Mouse (Mus musculus): ENCODE results near the gene Impg1.

Impg1 gene

GRCm38 (mm10) chr9:80465381-80465780, at the start of gene Impg1:
Gene Impg1, minus strand, starts transcription at chr9:80465481.
- no peak for DNase-seq (ENCODE audit: low spot score in 2 of 2)

- no peak for DNase-seq (ENCODE audit: low spot score in 2 of 2)
These were observed 44.3 kb upstream of the Impg1 start for GRCm38 (mm10) chr9:80509464-80510153.

- no peak for DNase-seq (ENCODE audit: low spot score in 2 of 2)
These were observed 39.3 kb upstream of the Impg1 start for GRCm38 (mm10) chr9:80504496-80505012.

- DNase-seq (ENCODE audit: low spot score in 2 of 2), result no peak
These were observed 26.3 kb upstream of the Impg1 start for GRCm38 (mm10) chr9:80491591-80491990.

GRCm38 (mm10) chr9:80460420-80460819, 4.9 kb downstream of the Impg1 start:
- DNase-seq (ENCODE audit: low spot score in 2 of 2), result no peak

GRCm38 (mm10) chr9:80450467-80451261, 14.6 kb downstream of the Impg1 start:
- no peak for DNase-seq (ENCODE audit: low spot score in 2 of 2)

GRCm38 (mm10) chr9:80441096-80441710, 24.1 kb downstream of the Impg1 start:
- no peak for DNase-seq (ENCODE audit: low spot score in 2 of 2)

GRCm38 (mm10) chr9:80391404-80391803, 73.9 kb downstream of the Impg1 start:
- DNase-seq (ENCODE audit: low spot score in 2 of 2), result no peak

GRCm38 (mm10) chr9:80391002-80391401, 74.3 kb downstream of the Impg1 start:
- DNase-seq (ENCODE audit: low spot score in 2 of 2), result no peak

GRCm38 (mm10) chr9:80387890-80388289, 77.4 kb downstream of the Impg1 start:
- no peak for DNase-seq (ENCODE audit: low spot score in 2 of 2)

GRCm38 (mm10) chr9:80386492-80386891, 78.8 kb downstream of the Impg1 start:
- DNase-seq (ENCODE audit: low spot score in 2 of 2), result no peak

- no peak for DNase-seq (ENCODE audit: low spot score in 2 of 2)
These were observed 79.3 kb downstream of the Impg1 start for GRCm38 (mm10) chr9:80386000-80386399.

GRCm38 (mm10) chr9:80382711-80383110, 82.6 kb downstream of the Impg1 start:
- DNase-seq (ENCODE audit: low spot score in 2 of 2), result no peak

- no peak for DNase-seq (ENCODE audit: low spot score in 2 of 2)
These were observed 85.1 kb downstream of the Impg1 start for GRCm38 (mm10) chr9:80380078-80380645.

- DNase-seq (ENCODE audit: low spot score in 2 of 2), result no peak
These were observed 91.2 kb downstream of the Impg1 start for GRCm38 (mm10) chr9:80374100-80374499.

- no peak for DNase-seq (ENCODE audit: low spot score in 2 of 2)
These were observed 92.0 kb downstream of the Impg1 start for GRCm38 (mm10) chr9:80373304-80373739.

GRCm38 (mm10) chr9:80368636-80369035, 96.6 kb downstream of the Impg1 start:
- DNase-seq (ENCODE audit: low spot score in 2 of 2), result no peak

GRCm38 (mm10) chr9:80367520-80368204, 97.6 kb downstream of the Impg1 start:
- no peak for DNase-seq (ENCODE audit: low spot score in 2 of 2)

- no peak for DNase-seq (ENCODE audit: low spot score in 2 of 2)
These were observed 105.2 kb downstream of the Impg1 start for GRCm38 (mm10) chr9:80360063-80360462.

- no peak for DNase-seq (ENCODE audit: low spot score in 2 of 2)
These were observed 113.5 kb downstream of the Impg1 start for GRCm38 (mm10) chr9:80351678-80352331.

GRCm38 (mm10) chr9:80351295-80351677, 114.0 kb downstream of the Impg1 start:
- no peak for DNase-seq (ENCODE audit: low spot score in 2 of 2)

All from heart, adult 9 months (tissue).